Mouse (Mus musculus): ENCODE data around the gene Slc39a2. TPM values are rescaled to one million over a fixed set of nuclear protein-coding genes. Genes with fewer than 3 reads are reported as not detected.

Slc39a2 gene
- total RNA-seq (2015) = 0.07 TPM in 1 of 2 replicates, not detected in the other
- total RNA-seq (2017) = 0.18 and 0.20 TPM in 2 replicates

GRCm38 (mm10) chr14:51892191-51892939, at the start of gene Slc39a2:
Gene Slc39a2 (plus strand): TSS chr14:51892889.
- no peak for ATAC-seq (ENCODE audit: poor library complexity, severe bottlenecking)

GRCm38 (mm10) chr14:51843882-51844281, 48.8 kb upstream of the Slc39a2 start:
- ATAC-seq (ENCODE audit: poor library complexity, severe bottlenecking) = 0 out of 2 replicates have a peak, but pooled peaks have one; percentile 52

GRCm38 (mm10) chr14:51846566-51846965, 46.1 kb upstream of the Slc39a2 start:
- ATAC-seq (ENCODE audit: poor library complexity, severe bottlenecking) = no peak

GRCm38 (mm10) chr14:51851006-51851405, 41.7 kb upstream of the Slc39a2 start:
- ATAC-seq (ENCODE audit: poor library complexity, severe bottlenecking) = peak; percentile 63

- ATAC-seq (ENCODE audit: poor library complexity, severe bottlenecking) = no peak
Observed at GRCm38 (mm10) chr14:51853399-51853798, 39.3 kb upstream of the Slc39a2 start, which contains the start of gene Ear6. Gene Ear6 (plus strand): TSS chr14:51853699.

- peak; percentile 57 for ATAC-seq (ENCODE audit: poor library complexity, severe bottlenecking)
Observed at GRCm38 (mm10) chr14:51855280-51855679, 37.4 kb upstream of the Slc39a2 start.

- 0 out of 2 replicates have a peak, but pooled peaks have one; percentile 40 for ATAC-seq (ENCODE audit: poor library complexity, severe bottlenecking)
Observed at GRCm38 (mm10) chr14:51863603-51864002, 29.1 kb upstream of the Slc39a2 start.

GRCm38 (mm10) chr14:51870756-51871155, 21.9 kb upstream of the Slc39a2 start:
- no peak for ATAC-seq (ENCODE audit: poor library complexity, severe bottlenecking)

- ATAC-seq (ENCODE audit: poor library complexity, severe bottlenecking) = no peak
Observed at GRCm38 (mm10) chr14:51871741-51872140, 20.9 kb upstream of the Slc39a2 start.

- no peak for ATAC-seq (ENCODE audit: poor library complexity, severe bottlenecking)
Observed at GRCm38 (mm10) chr14:51877517-51877916, 15.2 kb upstream of the Slc39a2 start.

- ATAC-seq (ENCODE audit: poor library complexity, severe bottlenecking) = peak; percentile 66
Observed at GRCm38 (mm10) chr14:51883527-51884030, 9.1 kb upstream of the Slc39a2 start.

- no peak for ATAC-seq (ENCODE audit: poor library complexity, severe bottlenecking)
Observed at GRCm38 (mm10) chr14:51884031-51884544, 8.6 kb upstream of the Slc39a2 start.

- ATAC-seq (ENCODE audit: poor library complexity, severe bottlenecking) = peak; percentile 95
Observed at GRCm38 (mm10) chr14:51884598-51885331, 7.9 kb upstream of the Slc39a2 start, which contains the start of gene Mettl17. Gene Mettl17 (plus strand): TSS chr14:51884842.

- ATAC-seq (ENCODE audit: poor library complexity, severe bottlenecking) = no peak
Observed at GRCm38 (mm10) chr14:51886051-51886450, 6.6 kb upstream of the Slc39a2 start.

- no peak for ATAC-seq (ENCODE audit: poor library complexity, severe bottlenecking)
Observed at GRCm38 (mm10) chr14:51889833-51890232, 2.9 kb upstream of the Slc39a2 start.

GRCm38 (mm10) chr14:51893094-51893794, 555 bp downstream of the Slc39a2 start:
- no peak for ATAC-seq (ENCODE audit: poor library complexity, severe bottlenecking)

- ATAC-seq (ENCODE audit: poor library complexity, severe bottlenecking) = no peak
Observed at GRCm38 (mm10) chr14:51893809-51894208, 1.1 kb downstream of the Slc39a2 start.

GRCm38 (mm10) chr14:51895071-51895470, 2.4 kb downstream of the Slc39a2 start:
- ATAC-seq (ENCODE audit: poor library complexity, severe bottlenecking) = no peak

- no peak for ATAC-seq (ENCODE audit: poor library complexity, severe bottlenecking)
Observed at GRCm38 (mm10) chr14:51896019-51896418, 3.3 kb downstream of the Slc39a2 start.

- no peak for ATAC-seq (ENCODE audit: poor library complexity, severe bottlenecking)
Observed at GRCm38 (mm10) chr14:51896539-51897170, 4.0 kb downstream of the Slc39a2 start.

Data from megakaryocyte, adult 5-6 weeks (primary cell).